Mouse (Mus musculus) kidney, postnatal 14 days (tissue): ENCODE results near the gene Tomt.
A peak's percentile ranks its signal among the peaks of the same experiment; 100 is the strongest.

Experiments used
- DNase-seq: peaks from one replicate; pipeline ENCODE4 v3.0.0; 2022; ENCODE audit warnings: mixed read lengths

The Tomt gene

DNA sequence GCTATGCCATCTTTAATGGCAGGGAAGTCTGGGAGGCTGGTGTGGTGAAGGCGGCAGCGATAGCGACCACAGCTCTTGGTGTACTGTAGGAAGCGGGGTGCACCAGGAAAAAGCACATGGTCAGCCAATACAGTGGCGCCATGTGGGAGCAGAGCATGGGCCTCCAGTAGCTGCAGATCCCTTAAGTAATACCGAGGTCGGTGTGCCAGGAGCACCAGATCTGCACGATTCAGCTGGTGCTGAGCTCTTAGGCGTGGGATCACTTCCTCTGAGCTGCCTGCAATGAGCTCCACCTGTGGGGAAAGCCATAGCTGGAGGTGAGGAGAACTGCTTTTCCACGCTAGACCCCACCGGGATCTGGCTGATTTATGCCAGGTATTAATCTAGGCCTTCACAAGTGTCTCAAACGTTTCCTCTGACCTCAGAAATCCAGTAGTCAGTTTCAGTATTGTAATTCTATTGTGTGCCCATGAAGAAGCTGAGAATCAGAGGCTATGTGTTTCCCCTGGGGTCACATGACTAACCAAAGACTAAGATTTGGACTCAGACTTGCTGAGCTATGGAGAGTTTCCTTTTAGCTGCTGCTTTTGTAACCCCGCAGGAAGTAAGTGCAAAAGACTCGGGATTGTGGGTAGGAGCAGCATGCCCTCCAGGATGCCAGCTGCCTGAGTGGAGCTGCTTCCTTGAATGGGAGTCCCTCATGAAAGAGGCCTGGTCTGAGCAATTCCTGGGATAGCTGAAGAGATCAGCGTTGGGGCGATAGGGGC, 5.6 kb downstream of the Tomt start:
- no peak for DNase-seq

DNA sequence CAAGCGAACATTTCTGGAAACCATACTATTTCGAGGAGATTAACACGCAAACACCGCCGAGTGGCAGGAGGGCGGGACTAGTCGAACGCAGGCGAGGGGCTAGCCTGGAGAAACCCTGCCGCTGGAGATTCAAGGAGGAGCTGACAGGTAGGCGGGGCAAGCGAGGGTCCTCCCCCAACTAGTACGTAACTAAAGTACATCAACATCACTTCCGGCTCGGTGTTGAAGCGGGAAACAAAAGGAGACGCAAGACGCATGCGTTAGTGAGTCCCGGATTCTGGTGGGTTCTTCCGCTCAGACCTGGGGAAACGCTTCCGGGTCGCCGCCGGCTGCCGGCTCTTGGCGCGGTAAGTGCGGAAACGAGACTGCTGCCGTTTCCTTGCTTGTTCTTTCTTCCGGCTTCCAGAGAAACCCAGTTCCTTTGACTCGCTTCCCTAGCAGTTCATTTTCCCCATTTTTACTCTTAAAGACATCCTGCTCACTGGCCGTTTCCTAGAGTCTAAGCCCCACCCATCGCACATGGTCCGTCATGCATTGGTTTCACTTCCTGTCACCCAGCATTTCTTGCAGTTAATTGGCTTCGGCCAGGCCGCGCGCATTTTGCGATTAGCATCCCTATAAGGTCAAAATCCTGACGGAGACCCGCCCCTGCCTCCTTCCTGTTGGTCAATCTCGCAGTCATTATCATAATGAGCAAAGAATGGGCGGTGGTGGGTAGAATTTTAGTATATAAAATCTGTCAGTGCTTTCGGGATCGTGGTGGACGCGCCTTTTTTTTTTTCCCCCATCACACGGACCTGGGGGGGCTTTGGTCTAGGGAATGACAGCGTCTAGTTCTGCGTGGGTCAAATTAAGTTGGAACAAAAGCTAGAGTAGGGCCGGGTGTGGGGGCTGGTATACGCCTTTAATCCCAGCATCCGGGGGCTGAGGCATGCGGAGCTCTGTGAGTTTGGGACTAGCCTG, 9.8 kb downstream of the Tomt start:
- DNase-seq, result peak; percentile 98

DNA sequence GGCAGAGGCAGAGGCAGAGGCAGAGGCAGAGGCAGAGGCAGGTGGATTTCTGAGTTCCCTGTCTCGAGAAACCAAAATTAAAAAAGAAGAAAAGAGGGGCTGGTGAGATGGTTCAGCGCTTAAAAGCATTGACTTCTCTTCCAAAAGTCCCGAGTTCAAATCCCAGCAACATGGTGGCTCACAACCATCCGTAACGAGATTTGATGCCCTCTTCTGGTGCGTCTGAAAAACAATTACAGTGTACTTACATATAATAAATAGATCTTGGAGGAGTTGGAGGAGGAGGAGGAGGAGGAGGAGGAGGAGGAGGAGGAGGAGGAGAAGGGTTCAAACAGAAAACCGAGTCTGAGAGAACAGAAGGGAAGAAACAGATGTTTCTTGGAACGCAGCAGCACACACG, 10.5 kb downstream of the Tomt start:
- no peak for DNase-seq

DNA sequence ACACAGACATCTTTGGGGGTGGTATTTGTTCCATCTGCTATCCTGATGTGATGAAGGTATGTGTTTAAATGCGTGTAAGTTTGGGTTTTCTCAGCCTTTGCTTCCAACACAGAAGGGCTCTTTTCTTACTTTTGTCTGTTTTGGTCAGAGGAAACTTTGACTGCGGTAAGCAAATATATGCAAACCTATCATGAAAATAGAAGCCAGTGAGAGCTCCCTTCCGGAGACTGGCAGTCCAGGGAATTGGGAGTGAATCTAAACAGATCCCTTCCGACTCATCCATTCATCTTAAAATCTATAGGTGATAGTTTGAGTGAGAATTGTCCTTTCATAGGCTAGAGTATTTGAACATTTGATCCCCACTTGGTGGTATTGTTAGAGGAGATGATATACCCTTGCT, 17.7 kb downstream of the Tomt start:
- no peak for DNase-seq

DNA sequence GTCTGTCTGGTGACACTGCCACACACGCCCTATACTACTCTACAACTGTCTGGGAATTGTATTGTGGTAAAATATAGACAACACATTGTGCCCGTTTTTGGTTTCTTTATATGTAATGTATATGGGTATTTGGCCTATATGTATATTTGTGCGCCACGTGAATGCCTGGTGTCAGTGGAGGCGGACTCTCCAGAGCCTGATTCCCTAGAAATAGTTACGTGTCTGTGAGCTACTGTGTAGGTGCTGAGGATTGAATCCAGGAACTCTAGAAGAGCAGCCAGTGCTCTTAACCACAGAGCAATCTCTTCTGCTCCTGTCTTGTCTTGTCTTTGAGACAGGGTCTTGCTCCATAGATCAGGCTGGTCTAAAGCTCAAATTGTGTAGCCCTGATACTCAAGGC, 19.9 kb downstream of the Tomt start:
- DNase-seq, result no peak

DNA sequence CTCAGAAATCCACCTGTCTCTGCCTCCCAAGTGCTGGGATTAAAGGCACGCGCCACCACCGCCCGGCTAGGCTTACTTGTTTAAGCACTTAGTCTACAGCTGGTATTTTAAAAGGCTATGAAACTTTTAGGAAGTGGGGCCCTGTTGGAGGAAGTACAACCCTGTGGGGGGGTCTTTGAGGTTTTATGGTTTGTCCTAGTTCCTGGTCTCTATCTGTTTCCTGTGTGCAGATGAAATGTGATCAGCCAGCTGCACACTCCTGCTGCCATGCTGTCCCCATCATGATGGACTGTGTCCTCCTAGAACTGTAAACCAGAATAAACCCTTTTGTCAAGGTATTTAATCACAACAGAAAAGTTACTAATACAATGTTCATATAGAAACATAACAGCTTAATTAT, 22.0 kb downstream of the Tomt start:
- no peak for DNase-seq

DNA sequence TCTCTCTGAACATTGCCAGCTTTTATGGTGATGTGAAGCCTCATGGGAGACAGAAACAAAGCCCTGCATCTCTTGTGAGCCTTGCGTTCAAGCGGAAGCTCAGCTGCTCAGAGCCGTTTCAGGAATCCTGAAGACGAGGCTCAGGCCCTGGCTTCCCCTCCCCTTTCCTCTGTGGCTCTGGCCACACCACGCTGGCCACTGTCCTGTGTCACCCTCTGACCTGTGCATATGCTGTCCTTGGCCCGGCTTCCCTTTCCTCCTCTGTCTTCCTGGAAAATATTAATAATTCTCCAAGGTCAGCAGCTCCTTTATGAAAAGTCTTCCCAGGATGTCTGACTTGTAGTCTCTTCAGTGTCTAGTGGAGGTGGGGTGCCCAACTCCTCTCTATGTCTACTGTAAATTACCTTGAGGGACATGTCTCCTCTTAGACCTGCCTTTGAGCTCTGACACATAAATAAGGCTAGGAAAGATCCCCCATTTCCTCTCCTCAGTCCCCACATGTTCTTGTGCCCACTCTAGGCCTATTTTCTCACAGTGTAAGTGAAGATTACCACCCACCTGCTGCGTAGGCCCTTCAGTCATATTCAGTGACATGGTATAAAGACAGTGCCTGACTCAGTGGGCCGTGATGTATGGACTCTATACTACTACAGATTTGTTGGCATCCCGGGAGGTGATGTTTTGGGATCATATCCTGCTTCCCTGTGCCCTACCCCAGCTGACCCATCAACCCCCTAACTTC, 23.6 kb downstream of the Tomt start:
- DNase-seq, result peak; percentile 66

DNA sequence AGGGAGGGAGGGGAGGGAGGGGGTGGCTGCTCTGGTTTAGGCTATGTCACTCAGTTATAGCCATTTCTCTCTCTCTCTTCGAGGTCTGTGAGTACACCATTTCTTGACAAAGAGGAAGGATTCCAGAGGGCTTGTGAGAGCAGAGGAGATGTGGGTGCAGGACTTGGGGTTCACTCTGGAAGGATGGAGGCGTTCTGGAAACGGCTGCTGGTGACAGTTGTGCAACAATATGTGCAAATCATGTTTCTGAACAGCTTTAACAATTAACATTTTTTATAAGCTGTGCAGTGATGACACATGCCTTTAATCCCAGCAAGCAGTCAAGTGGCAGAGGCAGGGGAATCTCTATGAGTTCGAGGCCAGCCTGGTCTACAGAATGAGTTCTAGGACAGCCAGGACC, 25.3 kb downstream of the Tomt start:
- DNase-seq, result no peak

DNA sequence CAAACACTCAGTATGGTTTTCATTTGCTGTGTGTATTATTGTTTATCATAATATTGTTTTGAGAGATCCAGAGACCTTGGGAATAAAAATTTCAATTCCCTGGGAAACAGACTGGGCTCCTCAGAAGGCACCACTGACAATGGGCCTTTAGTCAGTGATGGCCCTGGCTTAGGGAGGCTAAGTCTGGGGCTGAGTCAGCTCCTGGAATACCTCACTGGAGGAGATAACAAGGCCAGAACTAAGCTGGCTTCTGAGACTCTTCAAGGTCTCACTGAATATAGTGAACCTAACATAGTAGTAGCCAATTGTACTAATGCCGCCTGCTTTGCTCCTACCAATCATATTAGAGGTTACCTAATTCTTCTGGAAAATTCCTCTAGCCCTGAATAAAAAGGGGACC, 30.2 kb downstream of the Tomt start:
- DNase-seq, result no peak

DNA sequence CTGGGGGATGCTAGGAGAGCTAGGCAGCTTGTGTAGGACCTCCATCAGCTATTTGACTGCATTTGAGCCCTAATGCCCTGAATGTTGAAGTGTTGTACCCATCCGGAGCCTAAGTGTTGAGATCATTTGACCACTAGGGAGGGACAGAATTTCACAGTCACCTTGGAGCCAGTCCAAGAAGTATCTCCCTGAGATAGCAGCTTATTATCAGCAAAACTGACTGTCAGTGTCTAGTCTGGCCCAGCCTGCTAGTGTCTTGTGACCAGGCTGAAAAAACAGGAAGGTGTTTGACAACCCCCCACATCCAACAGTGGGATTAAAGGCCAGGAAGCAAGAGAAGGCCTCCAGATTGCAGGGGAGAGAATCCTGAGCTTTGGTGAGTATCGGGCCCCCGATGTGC, 34.9 kb downstream of the Tomt start:
- DNase-seq, result peak; percentile 33

DNA sequence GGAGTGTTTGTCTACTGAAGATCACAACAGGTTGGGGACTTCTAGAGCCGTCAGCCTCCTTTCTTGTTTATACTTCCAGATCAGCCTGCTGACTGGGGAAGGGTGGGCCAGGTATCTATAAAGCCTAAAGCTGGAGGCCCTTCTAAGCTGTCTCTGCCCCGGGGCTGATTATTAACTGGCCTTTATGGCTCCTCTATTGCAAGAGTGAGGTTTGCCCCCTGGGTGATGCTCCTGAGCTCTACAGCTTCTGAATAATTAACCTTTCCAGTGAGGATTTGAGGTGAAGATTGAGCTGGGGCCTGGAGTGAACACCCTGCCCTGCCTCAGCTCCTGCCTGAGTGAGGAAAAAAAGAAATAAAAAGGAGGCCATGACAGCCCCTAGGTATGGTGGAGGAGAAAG, 35.5 kb downstream of the Tomt start, which contains the start of gene Folr1:
Gene Folr1, minus strand, starts transcription at position 160 of the 400 bp plus-strand sequence.
- DNase-seq, result peak; percentile 77

DNA sequence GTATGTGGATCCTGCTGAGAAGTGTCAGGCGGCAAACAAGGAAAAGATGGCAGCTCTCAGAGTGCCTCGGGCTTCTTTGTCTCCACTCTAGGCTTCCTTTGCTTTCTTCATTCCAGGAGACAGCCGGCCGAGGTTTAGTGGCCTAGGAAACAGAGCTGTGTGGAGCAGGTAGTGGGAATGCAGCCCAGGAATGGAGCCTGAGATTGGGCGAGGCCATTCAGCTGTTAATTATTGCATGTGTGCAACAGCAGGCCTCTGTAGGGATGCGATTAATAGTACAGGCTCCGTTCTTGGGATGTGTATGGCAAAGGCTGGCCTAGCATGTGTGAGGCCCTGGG, 37.0 kb downstream of the Tomt start:
- DNase-seq, result peak; percentile 19

DNA sequence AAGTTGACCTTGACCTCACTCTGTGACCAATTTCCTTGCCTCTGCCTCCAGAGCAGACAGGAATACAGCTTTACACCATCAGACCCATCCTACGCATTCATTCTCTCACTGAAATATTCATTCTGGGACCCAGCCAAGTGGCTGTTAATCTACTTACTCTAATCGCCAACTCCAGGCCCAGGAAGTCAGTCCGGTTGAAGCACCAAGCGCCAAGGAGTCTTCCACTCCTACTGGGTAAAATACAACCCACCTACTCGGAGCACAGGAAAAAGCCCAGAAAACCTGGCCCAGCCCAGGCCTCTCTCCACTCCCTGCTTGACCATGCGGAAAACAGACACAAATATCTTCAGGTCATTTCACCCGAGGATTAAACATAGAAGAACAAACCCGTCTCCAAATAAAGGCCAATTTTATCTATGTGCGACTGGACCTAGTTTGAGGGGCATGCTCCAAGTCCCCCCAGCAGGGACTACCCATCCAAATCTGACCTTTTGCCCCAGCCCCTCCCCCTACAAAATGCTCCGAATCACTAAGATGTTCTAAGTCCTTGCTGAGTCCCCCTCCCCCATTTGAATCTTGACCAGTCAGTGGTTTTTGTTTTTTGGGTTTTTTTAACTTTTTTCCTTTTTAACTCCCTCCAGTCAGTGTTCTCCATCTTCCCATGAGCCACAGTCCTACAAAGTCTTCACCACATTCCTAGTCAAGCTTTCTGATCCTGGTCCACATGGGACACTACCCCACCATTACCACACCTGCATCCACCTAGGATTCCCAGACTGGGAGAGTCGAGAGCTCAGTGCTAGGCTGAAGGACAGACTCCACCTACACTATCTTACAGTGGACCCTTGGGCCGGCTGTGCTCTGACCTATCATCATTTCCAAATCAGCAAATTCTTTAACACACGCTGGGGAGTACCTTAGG, 37.7 kb downstream of the Tomt start:
- peak; percentile 62 for DNase-seq

DNA sequence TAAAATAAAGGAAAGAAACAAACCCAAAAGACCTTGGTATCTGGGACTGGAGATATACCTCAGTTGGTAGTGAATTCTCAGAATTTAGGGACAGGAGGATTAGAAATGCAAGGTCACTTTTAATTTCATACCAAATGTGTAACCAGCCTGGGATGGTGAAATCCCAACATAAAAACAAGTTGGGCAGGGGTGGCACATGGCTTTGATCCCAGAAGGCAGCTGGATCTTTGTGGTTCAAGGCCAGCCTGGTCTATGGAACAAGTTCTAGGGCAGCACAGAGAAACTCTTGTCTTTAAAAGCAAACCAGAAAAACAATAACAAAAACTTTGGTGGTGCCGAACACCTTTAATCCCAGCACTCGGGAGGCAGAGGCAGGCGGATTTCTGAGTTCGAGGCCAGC, 38.7 kb downstream of the Tomt start:
- DNase-seq, result no peak

DNA sequence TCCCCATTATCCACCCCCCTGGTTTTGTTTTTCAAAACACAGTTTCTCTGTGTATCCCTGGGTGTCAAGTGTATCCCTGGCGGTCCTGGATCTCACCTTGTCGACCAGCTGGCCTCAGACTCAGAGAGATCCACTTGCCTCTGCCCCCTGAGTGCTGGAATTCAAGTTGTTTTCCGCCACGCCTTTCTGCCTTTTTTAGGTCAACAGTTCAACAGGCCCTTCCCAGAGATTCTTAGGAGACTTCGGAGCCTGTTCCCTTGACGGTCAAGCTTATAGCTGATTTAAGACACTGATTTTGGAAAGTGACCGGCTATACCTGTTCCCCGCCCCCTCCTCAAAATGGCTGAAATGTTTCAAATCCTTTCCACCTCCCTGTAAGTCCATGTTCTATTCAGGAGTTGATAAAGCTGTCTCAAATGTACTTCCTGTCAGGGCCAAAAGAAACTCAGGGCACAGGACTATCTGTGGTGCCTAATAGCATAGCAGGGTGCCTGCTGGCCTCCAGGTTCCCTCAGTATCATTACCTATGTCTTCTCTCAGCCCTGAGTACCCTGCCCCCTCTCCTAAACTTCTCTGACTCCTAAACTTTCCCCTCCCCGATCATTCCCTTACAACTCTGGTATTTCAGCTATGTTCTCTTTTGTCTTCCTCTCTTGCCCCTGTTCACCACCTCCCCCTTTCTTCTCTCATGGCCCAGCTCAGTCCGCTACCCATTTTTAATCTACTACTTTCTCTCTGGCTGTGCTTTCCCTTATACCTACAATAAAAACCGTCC, 39.5 kb downstream of the Tomt start:
- DNase-seq, result no peak

DNA sequence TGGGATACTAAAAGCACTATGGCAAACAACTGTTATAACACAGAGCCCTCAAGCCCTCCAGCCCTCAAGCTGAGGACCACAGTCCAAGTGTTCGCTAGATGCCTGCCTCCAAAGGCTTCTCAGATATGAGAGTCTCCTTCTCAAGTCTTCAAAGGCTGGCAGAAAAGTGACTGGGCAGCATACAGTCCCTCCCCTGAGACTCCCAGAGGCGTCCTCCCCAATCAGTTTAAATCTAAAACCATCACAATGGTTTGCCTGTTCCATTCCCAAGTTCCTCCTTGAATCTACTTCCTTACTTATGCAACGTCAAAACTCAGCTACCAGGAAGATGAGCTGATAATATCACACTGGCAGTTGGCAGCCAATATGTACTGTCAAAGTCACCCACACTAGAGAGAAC, 42.7 kb downstream of the Tomt start, which contains the start of gene Anapc15:
Gene Anapc15, plus strand, starts transcription at position 301 of the 400 bp plus-strand sequence.
- no peak for DNase-seq

DNA sequence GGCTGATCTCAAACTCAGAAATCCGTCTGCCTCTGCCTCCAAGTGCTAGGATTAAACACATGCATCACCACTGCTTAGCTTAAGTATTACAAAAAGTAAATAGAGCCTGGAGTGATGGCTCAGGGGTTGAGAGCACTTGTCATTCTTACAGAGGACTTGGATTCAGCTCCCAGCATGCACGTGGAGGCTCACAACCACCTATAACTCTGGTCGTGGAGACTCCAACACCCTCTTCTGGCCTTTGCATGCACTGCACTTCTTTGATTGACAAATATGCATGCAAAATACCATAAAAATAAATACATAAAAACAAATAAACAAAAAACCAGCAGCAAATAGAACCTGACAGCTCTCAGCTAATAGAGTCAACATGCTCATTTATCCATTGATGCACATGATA, 43.9 kb downstream of the Tomt start:
- no peak for DNase-seq

DNA sequence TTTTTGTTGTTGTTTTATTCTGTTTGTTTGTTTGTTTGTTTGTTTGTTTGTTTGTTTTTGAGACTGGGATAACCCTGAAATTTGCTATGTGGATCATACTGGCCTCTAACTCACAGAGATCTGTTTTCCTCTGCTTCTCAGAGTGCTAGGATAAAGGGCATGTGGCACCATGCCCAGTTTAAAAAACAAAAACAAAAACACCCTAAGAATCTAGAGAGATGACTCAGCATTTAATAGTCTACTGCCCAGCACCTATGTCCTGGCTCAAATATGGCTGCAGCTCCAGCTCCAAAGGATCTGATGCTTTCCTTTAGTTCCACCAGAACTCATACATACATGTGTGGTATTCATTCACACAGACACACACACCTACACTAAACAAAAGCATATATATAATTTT, 45.2 kb downstream of the Tomt start:
- DNase-seq, result peak; percentile 77

DNA sequence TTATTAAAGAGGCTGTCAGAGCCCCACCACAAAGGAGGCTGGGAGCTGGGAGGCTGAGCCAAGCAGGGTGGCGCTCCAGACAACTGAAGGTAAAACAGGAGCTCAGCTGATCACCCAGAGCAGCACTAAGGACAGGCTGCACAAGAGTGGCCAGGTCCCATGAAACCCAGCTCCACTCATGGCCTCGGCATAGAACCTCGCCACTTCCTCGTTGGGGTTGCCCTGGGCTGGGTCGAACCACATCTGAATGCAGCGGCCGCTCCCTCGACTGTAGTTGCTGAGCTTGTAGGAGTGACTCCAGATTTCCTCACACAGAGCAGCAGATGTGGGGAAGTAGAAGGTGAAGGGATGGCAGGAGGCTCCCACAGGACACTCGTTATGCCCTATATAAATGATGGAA, 47.8 kb downstream of the Tomt start:
- no peak for DNase-seq

DNA sequence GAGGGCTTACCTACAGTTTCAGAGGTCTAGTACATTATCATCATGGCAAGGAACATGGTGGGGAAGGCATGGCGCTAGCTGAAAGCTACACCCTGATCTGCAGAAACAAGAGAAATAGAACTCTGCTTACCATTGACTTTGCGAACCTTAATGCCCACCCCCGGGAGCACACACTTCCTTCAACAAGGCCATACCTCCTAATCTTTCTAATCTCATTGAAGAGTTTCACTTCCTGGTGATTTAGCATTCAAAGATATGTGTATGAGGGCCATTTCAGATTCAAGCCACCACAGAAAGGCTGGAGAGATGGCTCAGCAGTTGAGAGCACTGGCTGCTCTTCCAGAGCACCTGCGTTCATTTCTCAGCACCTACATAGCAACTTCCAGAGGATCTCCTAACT, 49.1 kb downstream of the Tomt start, which contains the start of gene Folr2:
Gene Folr2, minus strand, starts transcription at position 101 of the 400 bp plus-strand sequence.
- DNase-seq, result no peak

DNA sequence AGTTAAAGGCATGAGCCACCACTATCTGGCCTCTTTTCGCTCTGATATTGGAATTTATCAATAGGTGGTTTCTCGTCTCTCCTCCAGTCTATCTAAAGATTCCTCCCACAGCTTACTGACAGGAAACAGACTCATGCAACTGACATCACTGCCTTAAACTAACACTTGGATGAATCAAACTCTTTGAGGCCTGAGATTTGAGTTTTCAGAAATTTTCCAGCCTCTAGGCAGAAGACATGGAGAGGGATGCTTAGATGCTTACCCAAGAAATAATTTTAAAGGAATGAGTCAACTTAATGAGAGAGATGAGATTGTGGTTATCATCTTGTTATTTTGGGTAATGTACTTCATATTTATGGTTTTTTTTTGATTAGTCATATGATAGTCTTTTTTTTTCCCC, 52.3 kb downstream of the Tomt start:
- DNase-seq, result no peak
